Mouse (Mus musculus) v-Abl transformed pro-B cells (cell line): ENCODE measurements around the gene Rad54l.

Experiments
- in situ Hi-C, 2 experiments: fragments of 400-800 bp; cut with MboI; formaldehyde crosslinking; loops; one replicate each; pipeline ENCODE4 v1.15.1; 2025; ENCODE audit not compliant: unreplicated experiment in 2 of 2

Gene Rad54l

DNA sequence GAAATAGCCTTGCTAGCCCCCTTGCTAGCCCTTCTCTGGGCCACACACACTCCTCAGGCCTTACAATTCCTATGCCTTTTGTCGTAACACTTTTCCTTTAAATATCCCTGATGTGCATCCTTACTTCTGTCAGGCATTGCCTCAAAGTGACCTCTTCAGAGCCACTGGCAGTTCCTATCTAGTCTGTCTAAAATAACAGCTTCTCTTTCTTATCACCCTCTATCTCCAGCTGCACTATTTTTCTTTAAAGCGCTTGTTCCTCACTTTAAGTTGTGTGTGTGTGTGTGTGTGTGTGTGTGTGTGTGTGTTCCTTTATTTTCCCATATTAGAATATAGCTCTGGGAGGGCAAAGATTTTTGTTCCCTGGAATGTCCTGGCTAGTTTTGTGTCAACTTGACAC, 76.9 kb downstream of the Rad54l start:
- in situ Hi-C loops: loop anchor here in 1 of 2 experiments (10.0 kb wide), 1 partner anchor 142 kb away; no protein-coding TSS in a partner anchor
